Mouse (Mus musculus): Measurements from ENCODE around the gene Usp4. TPM values are rescaled to one million over a fixed set of nuclear protein-coding genes. Genes with fewer than 3 reads are reported as not detected.

Usp4 gene
- total and polyA plus RNA-seq, 2 experiments from 2014 or later, result 92.0 to 94.4 TPM

- WGBS, result 89% methylated on average over 4 of the region's 4 CpGs
- no peak for TF ChIP-seq CTCF (IDR thresholded peaks at IDR 0.05; ENCODE audit: low read depth)
- no peak for ATAC-seq
These were observed 55.4 kb downstream of the Usp4 start for GRCm38 (mm10) chr9:108403081-108403480.

GRCm38 (mm10) chr9:108404451-108404850 lies 56.8 kb downstream of the Usp4 start:
- Histone ChIP-seq H3K27me3 (ENCODE audit: insufficient read depth, low read length) (no peaks in the 10 kb centered on the region), H3K4me2 (ENCODE audit: low read depth, low read length) (no peak overlapping the region), H3K27ac (no peak overlapping the region), H3K4me3 (ENCODE audit: low read length) (no peak overlapping the region), H3K9me3 (ENCODE audit: low read length) (no peaks in the 10 kb centered on the region), H3K4me1 (ENCODE audit: insufficient read depth, low read length) (peaks cover 7% of the 10 kb centered on the region; the same call in 1 of the 2 replicates), H3K36me3 (ENCODE audit: insufficient read depth, low read length) (no peaks in the 10 kb centered on the region), H3K9ac (replicated peaks; ENCODE audit: low read length) (no peak overlapping the region)
- no peak for TF ChIP-seq CTCF (IDR thresholded peaks at IDR 0.05; ENCODE audit: low read depth)
- 84% methylated on average over 8 of the region's 8 CpGs for WGBS
- DNase-seq (ENCODE audit: low spot score) (no peak), ATAC-seq (no peak)

More at GRCm38 (mm10) chr9:108403081-108403480, 55.4 kb downstream of the Usp4 start:
- DNase-seq (ENCODE audit: low spot score), result no peak
- Histone ChIP-seq H3K9ac (replicated peaks; ENCODE audit: low read length) (no peak overlapping the region), H3K27ac (no peak overlapping the region), H3K4me1 (ENCODE audit: insufficient read depth, low read length) (peaks cover 7% of the 10 kb centered on the region; the same call in 1 of the 2 replicates), H3K4me2 (ENCODE audit: low read depth, low read length) (no peak overlapping the region), H3K4me3 (ENCODE audit: low read length) (no peak overlapping the region), H3K27me3 (ENCODE audit: insufficient read depth, low read length) (no peaks in the 10 kb centered on the region), H3K9me3 (ENCODE audit: low read length) (no peaks in the 10 kb centered on the region), H3K36me3 (ENCODE audit: insufficient read depth, low read length) (no peaks in the 10 kb centered on the region)

- no peak for DNase-seq (ENCODE audit: low spot score)
These were observed 61.9 kb downstream of the Usp4 start for GRCm38 (mm10) chr9:108409535-108409934.

GRCm38 (mm10) chr9:108411381-108411942 lies 63.8 kb downstream of the Usp4 start:
- Histone ChIP-seq H3K27ac (no peak overlapping the region), H3K27me3 (ENCODE audit: insufficient read depth, low read length) (no peaks in the 10 kb centered on the region), H3K4me1 (ENCODE audit: insufficient read depth, low read length) (no peaks in the 10 kb centered on the region), H3K9ac (replicated peaks; ENCODE audit: low read length) (no peak overlapping the region), H3K4me2 (ENCODE audit: low read depth, low read length) (no peak overlapping the region), H3K9me3 (ENCODE audit: low read length) (no peaks in the 10 kb centered on the region), H3K4me3 (ENCODE audit: low read length) (no peak overlapping the region), H3K36me3 (ENCODE audit: insufficient read depth, low read length) (no peaks in the 10 kb centered on the region)
- ATAC-seq (no peak), DNase-seq (ENCODE audit: low spot score) (peak; percentile 10)
- no peak for TF ChIP-seq CTCF (IDR thresholded peaks at IDR 0.05; ENCODE audit: low read depth)
- 67% methylated on average over 9 of the region's 9 CpGs for WGBS

More at GRCm38 (mm10) chr9:108409535-108409934, 61.9 kb downstream of the Usp4 start:
- Histone ChIP-seq H3K9ac (replicated peaks; ENCODE audit: low read length) (no peak overlapping the region), H3K4me2 (ENCODE audit: low read depth, low read length) (no peak overlapping the region), H3K4me3 (ENCODE audit: low read length) (no peak overlapping the region), H3K27ac (no peak overlapping the region), H3K36me3 (ENCODE audit: insufficient read depth, low read length) (no peaks in the 10 kb centered on the region), H3K27me3 (ENCODE audit: insufficient read depth, low read length) (no peaks in the 10 kb centered on the region), H3K9me3 (ENCODE audit: low read length) (no peaks in the 10 kb centered on the region), H3K4me1 (ENCODE audit: insufficient read depth, low read length) (no peaks in the 10 kb centered on the region)
- TF ChIP-seq CTCF (IDR thresholded peaks at IDR 0.05; ENCODE audit: low read depth), result no peak
- no peak for ATAC-seq
- 92% methylated on average over 4 of the region's 4 CpGs for WGBS

GRCm38 (mm10) chr9:108412221-108412620 lies 64.6 kb downstream of the Usp4 start:
- Histone ChIP-seq H3K9me3 (ENCODE audit: low read length) (no peaks in the 10 kb centered on the region), H3K27me3 (ENCODE audit: insufficient read depth, low read length) (no peaks in the 10 kb centered on the region), H3K4me3 (ENCODE audit: low read length) (no peak overlapping the region), H3K4me2 (ENCODE audit: low read depth, low read length) (no peak overlapping the region), H3K27ac (no peak overlapping the region), H3K9ac (replicated peaks; ENCODE audit: low read length) (no peak overlapping the region), H3K4me1 (ENCODE audit: insufficient read depth, low read length) (no peaks in the 10 kb centered on the region), H3K36me3 (ENCODE audit: insufficient read depth, low read length) (no peaks in the 10 kb centered on the region)
- no peak for ATAC-seq
- peak; percentile 54 for TF ChIP-seq CTCF (IDR thresholded peaks at IDR 0.05; ENCODE audit: low read depth)
- peak; percentile 12 for DNase-seq (ENCODE audit: low spot score)
- 88% methylated on average over 1 of the region's 1 CpGs for WGBS

GRCm38 (mm10) chr9:108428384-108428783 lies 80.7 kb downstream of the Usp4 start, which contains the start of gene Ccdc36:
TSS of gene Ccdc36 (minus strand) at chr9:108428484.
- Histone ChIP-seq H3K9me3 (ENCODE audit: low read length) (no peaks in the 10 kb centered on the region), H3K4me2 (ENCODE audit: low read depth, low read length) (no peak within 1 kb of the TSS), H3K9ac (replicated peaks; ENCODE audit: low read length) (no peak within 1 kb of the TSS), H3K4me3 (ENCODE audit: low read length) (no peak within 1 kb of the TSS), H3K27me3 (ENCODE audit: insufficient read depth, low read length) (no peaks in the 10 kb centered on the region), H3K27ac (no peak within 1 kb of the TSS), H3K36me3 (ENCODE audit: insufficient read depth, low read length) (no peaks in the 10 kb centered on the region), H3K4me1 (ENCODE audit: insufficient read depth, low read length) (no peaks in the 10 kb centered on the region)
- TF ChIP-seq CTCF (IDR thresholded peaks at IDR 0.05; ENCODE audit: low read depth), result no peak
- DNase-seq (ENCODE audit: low spot score), result no peak
- ATAC-seq, result no peak

GRCm38 (mm10) chr9:108431431-108432067 lies 83.9 kb downstream of the Usp4 start:
- Histone ChIP-seq H3K4me1 (ENCODE audit: insufficient read depth, low read length) (no peaks in the 10 kb centered on the region), H3K27me3 (ENCODE audit: insufficient read depth, low read length) (no peaks in the 10 kb centered on the region), H3K4me2 (ENCODE audit: low read depth, low read length) (peak overlapping the region; percentile 46), H3K36me3 (ENCODE audit: insufficient read depth, low read length) (no peaks in the 10 kb centered on the region), H3K4me3 (ENCODE audit: low read length) (peak overlapping the region; percentile 21), H3K9me3 (ENCODE audit: low read length) (no peaks in the 10 kb centered on the region), H3K27ac (no peak overlapping the region), H3K9ac (replicated peaks; ENCODE audit: low read length) (no peak overlapping the region)
- DNase-seq (ENCODE audit: low spot score) (peak; percentile 63), ATAC-seq (peak; percentile 70; the same call in 1 of the 2 replicates)
- no peak for TF ChIP-seq CTCF (IDR thresholded peaks at IDR 0.05; ENCODE audit: low read depth)
- WGBS, result 44% methylated on average over 32 of the region's 32 CpGs
